Comparison of ENCODE assay signal across 10 mouse cellular contexts in the genomic region with DNA sequence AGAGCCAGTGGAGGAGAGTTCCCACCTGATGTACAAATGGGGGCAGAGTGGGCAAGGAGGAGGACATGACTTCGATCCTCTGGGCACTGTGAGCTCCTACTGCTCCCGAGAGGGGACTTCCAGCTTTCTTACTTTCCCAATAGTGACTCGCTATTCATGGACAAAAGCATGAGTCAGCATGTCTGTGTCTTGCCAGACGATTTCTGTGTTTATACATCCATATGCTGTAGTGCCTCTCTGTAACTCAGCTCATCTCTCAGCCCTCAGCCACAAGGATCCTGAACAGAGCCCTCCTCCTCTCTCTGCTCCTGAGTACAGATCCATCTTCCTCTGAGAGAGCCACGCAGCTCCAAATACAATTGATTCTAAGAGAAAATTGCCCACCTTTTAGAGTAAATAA. TPM values are rescaled to one million over a fixed set of nuclear protein-coding genes. Genes with fewer than 3 reads are reported as not detected.
DNase-seq lines count a peak whose midpoint lies in the region; ATAC-seq and TF ChIP-seq lines count a peak whose summit lies in the region.
"Had no signal": no experiment of that assay in that cellular context is flagged by ENCODE, and none has a peak within 500 bp of the region (broad histone marks: within the 10 kb centered on the region; RNA-seq: fewer than 3 reads in every experiment).

No protein-coding gene starts in this region.

- no peak overlapping the region for H3K9ac ChIP-seq in forebrain, embryonic 15.5 days (replicated peaks)
- H3K9ac ChIP-seq in forebrain, embryonic 12.5 days: no peak overlapping the region
- H3K9ac ChIP-seq in lung, postnatal 0 days (replicated peaks; ENCODE audit: low read depth): no peak overlapping the region
- H3K9ac ChIP-seq: limb, embryonic 12.5 days had no signal

- TF ChIP-seq CTCF in lung, postnatal 0 days (IDR thresholded peaks at IDR 0.05): no peak
- no peak for TF ChIP-seq CTCF in left cerebral cortex, adult 2 months (IDR thresholded peaks at IDR 0.05)

- no peaks in the 10 kb centered on the region for H3K36me3 ChIP-seq in forebrain, embryonic 15.5 days
- no peaks in the 10 kb centered on the region for H3K36me3 ChIP-seq in forebrain, embryonic 12.5 days (replicated peaks)
- no peaks in the 10 kb centered on the region for H3K36me3 ChIP-seq in lung, postnatal 0 days (ENCODE audit: insufficient read depth, low read length)
- H3K36me3 ChIP-seq: limb, embryonic 12.5 days had no signal

- no peaks in the 10 kb centered on the region for H3K27me3 ChIP-seq in forebrain, embryonic 15.5 days
- H3K27me3 ChIP-seq in forebrain, embryonic 12.5 days: no peaks in the 10 kb centered on the region
- no peaks in the 10 kb centered on the region for H3K27me3 ChIP-seq in lung, postnatal 0 days (replicated peaks; ENCODE audit: insufficient read depth, low read length)
- H3K27me3 ChIP-seq: limb, embryonic 12.5 days had no signal

- DNase-seq in lung, postnatal 0 days (ENCODE audit: low spot score): peak; percentile 32
- DNase-seq in lung, postnatal 10 days: no peak
- peak in 1 of 2 experiments; percentile 22 for DNase-seq in left cerebral cortex, adult 2 months (ENCODE audit: extremely low spot score in 1 of 2, low spot score in 2 of 2)
- DNase-seq in right cerebral cortex, postnatal 25 days: peak; percentile 49
- no peak for DNase-seq in kidney, adult 8-10 months
- no peak for DNase-seq in adrenal gland, postnatal 36 days
- DNase-seq: gastrocnemius, postnatal 36 days had no signal

- no peak overlapping the region for H3K4me3 ChIP-seq in forebrain, embryonic 15.5 days
- H3K4me3 ChIP-seq in forebrain, embryonic 12.5 days (replicated peaks): no peak overlapping the region
- no peak overlapping the region for H3K4me3 ChIP-seq in lung, postnatal 0 days (ENCODE audit: low read depth, low read length)
- no peak overlapping the region for H3K4me3 ChIP-seq in left cerebral cortex, adult 2 months
- H3K4me3 ChIP-seq: limb, embryonic 12.5 days had no signal

- ATAC-seq in forebrain, embryonic 15.5 days (replicated peaks): no peak
- ATAC-seq in forebrain, embryonic 12.5 days (ENCODE audit: low FRiP score): no peak; the same call in 1 of the 2 replicates
- peak; percentile 25 for ATAC-seq in lung, postnatal 0 days

- H3K4me1 ChIP-seq in forebrain, embryonic 15.5 days: peaks cover 23% of the 10 kb centered on the region
- peaks cover 26% of the 10 kb centered on the region for H3K4me1 ChIP-seq in forebrain, embryonic 12.5 days
- no peaks in the 10 kb centered on the region for H3K4me1 ChIP-seq in lung, postnatal 0 days (ENCODE audit: insufficient read depth, low read depth, low read length)

- no peaks in the 10 kb centered on the region for H3K9me3 ChIP-seq in forebrain, embryonic 15.5 days
- no peaks in the 10 kb centered on the region for H3K9me3 ChIP-seq in forebrain, embryonic 12.5 days
- H3K9me3 ChIP-seq in lung, postnatal 0 days (ENCODE audit: low read length): no peaks in the 10 kb centered on the region
- H3K9me3 ChIP-seq: limb, embryonic 12.5 days had no signal

- TF ChIP-seq EP300 in lung, postnatal 0 days (IDR thresholded peaks at IDR 0.05): no peak

- WGBS in forebrain, embryonic 15.5 days: 33% methylated on average over 5 of the region's 5 CpGs
- WGBS in forebrain, embryonic 12.5 days: 59% methylated on average over 5 of the region's 5 CpGs
- 34% methylated on average over 5 of the region's 5 CpGs for WGBS in lung, postnatal 0 days

- intact Hi-C loops in left cerebral cortex, adult 2 months (cut with DNase I): loop anchor here (2.0 to 10.0 kb wide), 7 partner anchors 92 to 748 kb away; no protein-coding TSS in a partner anchor

- H3K27ac ChIP-seq in forebrain, embryonic 15.5 days (replicated peaks): peak overlapping the region; percentile 48
- H3K27ac ChIP-seq in forebrain, embryonic 12.5 days: no peak overlapping the region
- H3K27ac ChIP-seq in lung, postnatal 0 days (ENCODE audit: low read length): no peak overlapping the region
- H3K27ac ChIP-seq in left cerebral cortex, adult 2 months: peak overlapping the region; percentile 88
- H3K27ac ChIP-seq: limb, embryonic 12.5 days had no signal

- H3K4me2 ChIP-seq in forebrain, embryonic 15.5 days (replicated peaks): no peak overlapping the region
- no peak overlapping the region for H3K4me2 ChIP-seq in forebrain, embryonic 12.5 days
- no peak overlapping the region for H3K4me2 ChIP-seq in lung, postnatal 0 days (replicated peaks; ENCODE audit: low read depth, low read length)
- H3K4me2 ChIP-seq: limb, embryonic 12.5 days had no signal

RNA-seq across cellular contexts. Expression of a gene that starts 20.3 kb away (rescaled TPM):
- 322 and 348 TPM in 2 replicates for polyA plus RNA-seq in forebrain, embryonic 15.5 days (2015; fragmentation: Nextera tagmentation; extraction: Ambion mirVana)
- polyA plus RNA-seq in forebrain, embryonic 12.5 days (2016; fragmentation: Nextera tagmentation; extraction: Ambion mirVana): 167 and 168 TPM in 2 replicates
- 49.6 and 67.5 TPM in 2 replicates for polyA plus RNA-seq in lung, postnatal 0 days (2015; fragmentation: Nextera tagmentation; extraction: Ambion mirVana)
- 100 to 1,000 TPM; 448 to 459 TPM for total RNA-seq in left cerebral cortex, adult 2 months (2021)
- 10 to 100 TPM; 36.6 to 50.3 TPM for total RNA-seq in adrenal gland, postnatal 36 days (2021)

Comparison
In these comparisons a context has a peak if more than half of its experiments do, and no peak if none do; other contexts are left out.
1. H3K27ac ChIP-seq: peak in forebrain, embryonic 15.5 days (single experiment) and left cerebral cortex, adult 2 months (single experiment); none in forebrain, embryonic 12.5 days (single experiment) and lung, postnatal 0 days (single experiment).
2. DNase-seq: peak in lung, postnatal 0 days (single experiment) and right cerebral cortex, postnatal 25 days (single experiment); none in lung, postnatal 10 days (single experiment), kidney, adult 8-10 months (0 of 2) and adrenal gland, postnatal 36 days (0 of 2).